Mouse (Mus musculus) CH12.LX (cell line): Measurements from ENCODE around the gene Ralgapb. TPM values are rescaled to one million over a fixed set of nuclear protein-coding genes. Genes with fewer than 3 reads are reported as not detected.
A peak's percentile ranks its signal among the peaks of the same experiment; 100 is the strongest.

Experiments used
- DNase-seq: peaks from one replicate; pipeline ENCODE4 v3.0.0-alpha.2; 2013; ENCODE audit errors: extremely low read depth
- H3K27ac ChIP-seq: 2 replicates; pipeline ENCODE4 v1.5.1; 2012; ENCODE audit warnings: low read depth, mild to moderate bottlenecking, control low read depth, moderate library complexity; ENCODE audit not compliant: insufficient read depth
- H3K27me3 ChIP-seq: replicated peaks from 2 replicates; pipeline ENCODE3; 2012; ENCODE audit warnings: inconsistent platforms
- H3K36me3 ChIP-seq, 2 experiments: replicated peaks in 1 of 2; 2 replicates each; pipeline versions ENCODE3 to v1.6.1; 2012; ENCODE audit warnings: inconsistent platforms in 1 of 2, low read length in 1 of 2, mild to moderate bottlenecking in 1 of 2, mixed read lengths in 1 of 2, moderate library complexity in 1 of 2; ENCODE audit not compliant: control insufficient read depth in 1 of 2, insufficient read depth in 1 of 2
- H3K4me1 ChIP-seq, 2 experiments: 2 replicates each; pipeline ENCODE4 v1.6.1; 2012; ENCODE audit warnings: inconsistent platforms in 1 of 2, moderate library complexity in 1 of 2; ENCODE audit not compliant: insufficient read depth in 2 of 2, control insufficient read depth in 1 of 2
- H3K4me2 ChIP-seq: 2 replicates; pipeline ENCODE4 v1.6.1; 2012; ENCODE audit warnings: low read depth, mild to moderate bottlenecking, control low read depth; ENCODE audit not compliant: poor library complexity, insufficient read depth, severe bottlenecking
- H3K4me3 ChIP-seq, 3 experiments: fragments of 150-350 bp in 1 of 3; sonication (generic) in 1 of 3; replicated peaks in 1 of 3; 2 replicates each; pipeline versions ENCODE3 to v1.5.1; 2011 to 2012; ENCODE audit warnings: low read depth in 2 of 3, low read length in 2 of 3, mild to moderate bottlenecking in 2 of 3, moderate library complexity in 2 of 3, control low read depth in 1 of 3, improper control_type of control experiment in 1 of 3, inconsistent platforms in 1 of 3, mixed read lengths in 1 of 3; ENCODE audit not compliant: poor library complexity in 1 of 3
- H3K79me2 ChIP-seq: replicated peaks from 2 replicates; pipeline ENCODE4 v1.6.1; 2012; ENCODE audit warnings: mild to moderate bottlenecking, moderate library complexity; ENCODE audit not compliant: control insufficient read depth, poor library complexity, insufficient read depth, severe bottlenecking; ENCODE audit errors: extremely low read depth
- H3K9ac ChIP-seq: 2 replicates; pipeline ENCODE4 v1.6.1; 2012; ENCODE audit warnings: low read depth, mild to moderate bottlenecking, control low read depth, moderate library complexity; ENCODE audit not compliant: insufficient read depth
- H3K9me3 ChIP-seq: replicated peaks from 2 replicates; pipeline ENCODE3; 2012; ENCODE audit warnings: low read length, inconsistent platforms, mixed read lengths
- CHD1 ChIP-seq: IDR thresholded peaks from 2 replicates; pipeline ENCODE4 v1.6.1; 2012; ENCODE audit warnings: low read depth, low read length, improper control_type of control experiment, inconsistent platforms
- CHD2 ChIP-seq: IDR thresholded peaks from 2 replicates; pipeline ENCODE4 v1.6.1; 2011; ENCODE audit warnings: low read length, improper control_type of control experiment
- CTCF ChIP-seq, 2 experiments: IDR thresholded peaks in 1 of 2; conservative IDR thresholded peaks in 1 of 2; 2 replicates each; pipeline ENCODE4 v1.5.1; 2011 to 2012; ENCODE audit warnings: low read depth in 2 of 2, low read length in 2 of 2, improper control_type of control experiment in 1 of 2, inconsistent platforms in 1 of 2, mild to moderate bottlenecking in 1 of 2, moderate library complexity in 1 of 2
- ELF1 ChIP-seq: IDR thresholded peaks from 2 replicates; pipeline ENCODE4 v1.6.1; 2014; ENCODE audit warnings: low read depth, mild to moderate bottlenecking, inconsistent platforms, low read length, improper control_type of control experiment
- ETS1 ChIP-seq: conservative IDR thresholded peaks from 2 replicates; pipeline ENCODE4 v1.6.1; 2012; ENCODE audit warnings: low read depth, mild to moderate bottlenecking, inconsistent platforms, low read length, improper control_type of control experiment, moderate library complexity
- GABPA ChIP-seq: IDR thresholded peaks from 2 replicates; pipeline ENCODE4 v1.6.1; 2012; ENCODE audit warnings: low read depth, low read length, improper control_type of control experiment, inconsistent platforms; ENCODE audit not compliant: insufficient replicate concordance
- IRF4 ChIP-seq: IDR thresholded peaks from 2 replicates; pipeline ENCODE4 v1.6.1; 2014; ENCODE audit warnings: low read depth, mild to moderate bottlenecking, inconsistent platforms, low read length, improper control_type of control experiment
- MAFK ChIP-seq: IDR thresholded peaks from 2 replicates; pipeline ENCODE4 v1.6.1; 2011; ENCODE audit warnings: low read length, improper control_type of control experiment; ENCODE audit not compliant: insufficient replicate concordance
- MAX ChIP-seq: IDR thresholded peaks from 2 replicates; pipeline ENCODE4 v1.6.1; 2011; ENCODE audit warnings: low read length, improper control_type of control experiment
- MAZ ChIP-seq: IDR thresholded peaks from 2 replicates; pipeline ENCODE4 v1.6.1; 2012; ENCODE audit warnings: low read depth, mild to moderate bottlenecking, inconsistent platforms, low read length, improper control_type of control experiment, moderate library complexity
- MEF2A ChIP-seq: IDR thresholded peaks from 2 replicates; pipeline ENCODE4 v1.6.1; 2014; ENCODE audit warnings: low read depth, mild to moderate bottlenecking, inconsistent platforms, low read length, improper control_type of control experiment, borderline replicate concordance
- MXI1 ChIP-seq: IDR thresholded peaks from 2 replicates; pipeline ENCODE4 v1.6.1; 2011; ENCODE audit warnings: mild to moderate bottlenecking, low read depth, low read length, improper control_type of control experiment
- MYC ChIP-seq: IDR thresholded peaks from 2 replicates; pipeline ENCODE4 v1.6.1; 2011; ENCODE audit warnings: low read depth, mild to moderate bottlenecking, improper control_type of control experiment, low read length
- NELFE ChIP-seq: IDR thresholded peaks from 2 replicates; pipeline ENCODE4 v1.6.1; 2011; ENCODE audit warnings: low read depth, low read length, improper control_type of control experiment
- NRF1 ChIP-seq: IDR thresholded peaks from 2 replicates; pipeline ENCODE4 v1.6.1; 2014; ENCODE audit warnings: low read depth, mild to moderate bottlenecking, inconsistent platforms, low read length, improper control_type of control experiment, moderate library complexity
- RAD21 ChIP-seq: IDR thresholded peaks from 2 replicates; pipeline ENCODE4 v1.6.1; 2011; ENCODE audit warnings: low read depth, mild to moderate bottlenecking, low read length, improper control_type of control experiment, moderate library complexity
- SIN3A ChIP-seq: IDR thresholded peaks from 2 replicates; pipeline ENCODE4 v1.6.1; 2012; ENCODE audit warnings: low read length, improper control_type of control experiment, inconsistent platforms
- SMC3 ChIP-seq: IDR thresholded peaks from 2 replicates; pipeline ENCODE4 v1.6.1; 2011; ENCODE audit warnings: low read depth, low read length, improper control_type of control experiment
- TBP ChIP-seq: conservative IDR thresholded peaks from 2 replicates; pipeline ENCODE4 v1.6.1; 2011; ENCODE audit warnings: low read depth, low read length, improper control_type of control experiment
- ZC3H11A ChIP-seq: IDR thresholded peaks from 2 replicates; pipeline ENCODE4 v1.6.1; 2012; ENCODE audit warnings: low read depth, mild to moderate bottlenecking, inconsistent platforms, low read length, improper control_type of control experiment
- dilution Hi-C: fragments of 300-500 bp; cut with MboI; formaldehyde crosslinking; loops from 2 replicates; pipeline ENCODE4 v1.14.3; 2020; ENCODE audit warnings: low sequenced_read_pairs; ENCODE audit not compliant: extremely low pct_unique_long_range_greater_than_20kb, extremely low pct_ligation_motif_present
- in situ Hi-C: fragments of 300-500 bp; cut with MboI; formaldehyde crosslinking; loops from 3 replicates; pipeline ENCODE4 v1.14.3; 2019; ENCODE audit warnings: low sequenced_read_pairs, low pct_ligation_motif_present, low pct_unique_long_range_greater_than_20kb, mixed read lengths
- polyA plus RNA-seq: library from polyadenylated mRNA; unstranded; fragments of >175 nt; gene quantifications from 2 replicates; pipeline ENCODE4 v1.2.1, GENCODE M21; 2012; ENCODE audit warnings: low read depth; ENCODE audit not compliant: insufficient read length
- total RNA-seq, 2 experiments: library from RNA; depleted of rRNA; stranded (reverse); fragments of 300-350 nt in 1 of 2; fragments of >200 nt in 1 of 2; gene quantifications; 2 replicates each; pipeline ENCODE4 v1.2.3; 2012 to 2014

Gene Ralgapb
- total and polyA plus RNA-seq, 3 experiments, result 10.7 to 18.4 (median 12.9) TPM

DNA sequence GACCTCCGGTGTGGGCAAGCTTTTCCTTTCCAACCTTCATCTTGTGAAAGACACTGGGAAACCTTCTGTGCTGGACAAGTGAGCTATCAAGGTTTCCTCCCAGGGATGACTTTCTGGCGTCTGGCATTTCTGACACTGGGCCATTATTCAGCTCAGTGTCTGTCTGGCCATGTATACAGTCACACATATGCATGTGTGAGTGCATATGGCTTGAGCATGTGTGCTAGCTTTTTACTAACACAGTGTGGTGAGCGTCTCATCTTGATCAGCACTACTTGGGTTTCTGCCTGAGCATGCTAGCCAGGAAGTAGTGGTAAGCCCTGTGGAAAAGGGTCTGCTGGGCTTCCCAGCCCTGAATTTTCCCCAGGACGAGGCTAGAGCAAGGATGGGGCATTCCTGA, 131.6 kb downstream of the Ralgapb start:
- Histone ChIP-seq H3K9ac (no peak overlapping the region), H3K36me3 (no peaks in the 10 kb centered on the region), H3K9me3 (peaks cover 3% of the 10 kb centered on the region), H3K27me3 (peaks cover 12% of the 10 kb centered on the region), H3K4me1 (peaks cover 0 to 14% of the 10 kb centered on the region in 2 experiments; a peak in 2 of 4 replicates), H3K4me3 (no peak overlapping the region), H3K27ac (no peak overlapping the region), H3K4me2 (no peak overlapping the region), H3K79me2 (no peaks in the 10 kb centered on the region)
- in situ Hi-C loops, result no loop called here
- no peak for DNase-seq
- no peak for TF ChIP-seq MEF2A
- no peak for TF ChIP-seq CHD1
- TF ChIP-seq SIN3A, result no peak
- no peak for TF ChIP-seq MAZ
- TF ChIP-seq SMC3, result no peak
- no peak for TF ChIP-seq MXI1
- dilution Hi-C loops, result no loop called here

- in situ Hi-C loops (loop anchor here (5.0 kb wide), 2 partner anchors 82 to 202 kb away; no protein-coding TSS in a partner anchor), dilution Hi-C loops (no loop called here)
- no peak for TF ChIP-seq ETS1
- TF ChIP-seq MAZ, result no peak
- no peak for TF ChIP-seq ZC3H11A
- no peak for TF ChIP-seq MAFK
- TF ChIP-seq ELF1, result no peak
- H3K4me1 ChIP-seq, result peaks cover 6 to 19% of the 10 kb centered on the region in 2 experiments; a peak in 2 of 4 replicates
- no peak overlapping the region for H3K27ac ChIP-seq
- no peak overlapping the region for H3K4me2 ChIP-seq
- H3K36me3 ChIP-seq, result no peaks in the 10 kb centered on the region
- H3K79me2 ChIP-seq, result no peaks in the 10 kb centered on the region
- H3K4me3 ChIP-seq, result no peak overlapping the region
- H3K27me3 ChIP-seq, result peaks cover 31% of the 10 kb centered on the region
- DNase-seq, result no peak
- peaks cover 3% of the 10 kb centered on the region for H3K9me3 ChIP-seq
- H3K9ac ChIP-seq, result no peak overlapping the region
Observed at GRCm38 (mm10) chr2:158545266-158545665, 135.6 kb downstream of the Ralgapb start.

GRCm38 (mm10) chr2:158546751-158547150, 137.1 kb downstream of the Ralgapb start:
- no peak overlapping the region for H3K4me3 ChIP-seq
- dilution Hi-C loops (no loop called here), in situ Hi-C loops (loop anchor here (5.0 kb wide), 2 partner anchors 81 to 201 kb away; no protein-coding TSS in a partner anchor)
- H3K27me3 ChIP-seq, result peaks cover 40% of the 10 kb centered on the region
- no peaks in the 10 kb centered on the region for H3K36me3 ChIP-seq
- peak; percentile 69 for DNase-seq
- H3K4me2 ChIP-seq, result no peak overlapping the region
- H3K4me1 ChIP-seq, result peaks cover 6 to 8% of the 10 kb centered on the region in 2 experiments; a peak in 2 of 4 replicates
- H3K9me3 ChIP-seq, result peaks cover 3% of the 10 kb centered on the region
- H3K79me2 ChIP-seq, result no peaks in the 10 kb centered on the region
- no peak overlapping the region for H3K27ac ChIP-seq
- no peak overlapping the region for H3K9ac ChIP-seq
- TF ChIP-seq SMC3 (peak; percentile 85), CHD2 (no peak), GABPA (no peak), RAD21 (peak; percentile 85), MAX (no peak), MEF2A (peak; percentile 32; the same call in 1 of the 2 replicates), MYC (no peak), IRF4 (peak; percentile 14; the same call in 1 of the 2 replicates), ZC3H11A (no peak), CTCF (conservative IDR thresholded peaks at IDR 0.05 in 1 of 2, IDR thresholded peaks at IDR 0.05 in 1 of 2; ENCODE audit: low read depth in 2 of 2, low read length in 2 of 2) (peak; percentile 44 to 89), NRF1 (no peak), NELFE (peak; percentile 48; the same call in 1 of the 2 replicates), ELF1 (peak; percentile 53; the same call in 1 of the 2 replicates), TBP (no peak)
